ENCODE assay signal across 36 mouse cellular contexts in genomic region chr1:93986167-93986566, GRCm38 (mm10). TPM values are rescaled to one million over a fixed set of nuclear protein-coding genes. Genes with fewer than 3 reads are reported as not detected.
"Had no signal": no experiment of that assay in that cellular context is flagged by ENCODE, and none has a peak within 500 bp of the region (broad histone marks: within the 10 kb centered on the region; RNA-seq: fewer than 3 reads in every experiment).

No protein-coding gene starts in this region.

- H3K4me3 ChIP-seq: embryonic facial prominence, embryonic 10.5 days; embryonic facial prominence, embryonic 12.5 days; embryonic facial prominence, embryonic 13.5 days; embryonic facial prominence, embryonic 15.5 days; erythroblast, embryonic 14.5 days; forebrain, embryonic 10.5 days; forebrain, embryonic 12.5 days; forebrain, embryonic 13.5 days; forebrain, embryonic 15.5 days; gastrocnemius, adult 2 months; heart, adult 2 months had no signal

- H3K9ac ChIP-seq: embryonic facial prominence, embryonic 12.5 days; embryonic facial prominence, embryonic 13.5 days; embryonic facial prominence, embryonic 15.5 days; forebrain, embryonic 12.5 days; forebrain, embryonic 13.5 days; forebrain, embryonic 15.5 days; forebrain, postnatal 0 days had no signal

- H3K27ac ChIP-seq: embryonic facial prominence, embryonic 10.5 days; embryonic facial prominence, embryonic 12.5 days; embryonic facial prominence, embryonic 13.5 days; embryonic facial prominence, embryonic 15.5 days; forebrain, embryonic 10.5 days; forebrain, embryonic 12.5 days; forebrain, embryonic 13.5 days; forebrain, embryonic 15.5 days; gastrocnemius, adult 2 months; heart, adult 2 months had no signal

- H3K36me3 ChIP-seq: embryonic facial prominence, embryonic 10.5 days; embryonic facial prominence, embryonic 12.5 days; embryonic facial prominence, embryonic 13.5 days; embryonic facial prominence, embryonic 15.5 days; forebrain, embryonic 10.5 days; forebrain, embryonic 12.5 days; forebrain, embryonic 15.5 days had no signal

- H3K4me1 ChIP-seq: embryonic facial prominence, embryonic 10.5 days; embryonic facial prominence, embryonic 12.5 days; embryonic facial prominence, embryonic 13.5 days; embryonic facial prominence, embryonic 15.5 days; forebrain, embryonic 10.5 days; forebrain, embryonic 12.5 days; forebrain, embryonic 13.5 days; forebrain, embryonic 15.5 days had no signal

- H3K9me3 ChIP-seq: embryonic facial prominence, embryonic 10.5 days; embryonic facial prominence, embryonic 12.5 days; embryonic facial prominence, embryonic 13.5 days; embryonic facial prominence, embryonic 15.5 days; forebrain, embryonic 10.5 days; forebrain, embryonic 12.5 days; forebrain, embryonic 13.5 days; forebrain, embryonic 15.5 days had no signal

- DNase-seq: cerebellum, adult 9-10 months; cerebellum, adult 9-11 months; cerebellum, postnatal 10 days; cerebellum, postnatal 14 days; cerebellum, postnatal 25 days; cerebellum, postnatal 36 days; embryo, embryonic 11 days; forebrain, postnatal 0 days; gastrocnemius, adult 2 months; gastrocnemius, postnatal 10 days; gastrocnemius, postnatal 14 days; gastrocnemius, postnatal 25 days; gastrocnemius, postnatal 36 days; heart, adult 18-20 months had no signal

- H3K27me3 ChIP-seq: embryonic facial prominence, embryonic 12.5 days; embryonic facial prominence, embryonic 13.5 days; embryonic facial prominence, embryonic 15.5 days; forebrain, embryonic 12.5 days; forebrain, embryonic 13.5 days; forebrain, embryonic 15.5 days had no signal

RNA-seq across cellular contexts. Expression of gene Gal3st2c, which starts 4.1 kb away (rescaled TPM):
- total RNA-seq: common myeloid progenitor, adult 5-6 weeks; forebrain, postnatal 0 days; granulocyte monocyte progenitor cell, adult 5-6 weeks had no signal
- polyA plus RNA-seq: embryonic facial prominence, embryonic 10.5 days; embryonic facial prominence, embryonic 11.5 days; embryonic facial prominence, embryonic 12.5 days; embryonic facial prominence, embryonic 13.5 days; embryonic facial prominence, embryonic 14.5 days; embryonic facial prominence, embryonic 15.5 days; erythroblast, embryonic 14.5 days; forebrain, embryonic 10.5 days; forebrain, embryonic 11.5 days; forebrain, embryonic 12.5 days; forebrain, embryonic 13.5 days; forebrain, embryonic 14.5 days; forebrain, embryonic 15.5 days; forebrain, embryonic 16.5 days; forebrain, postnatal 0 days; frontal cortex, adult 2 months had no signal

RNA-seq across cellular contexts. Expression of gene Neu4, which starts 34.1 kb away (rescaled TPM):
- total RNA-seq: common myeloid progenitor, adult 5-6 weeks; gastrocnemius, adult 18-20 months; gastrocnemius, adult 2 months; gastrocnemius, adult 8-10 months; gastrocnemius, postnatal 10 days; gastrocnemius, postnatal 14 days; gastrocnemius, postnatal 25 days; gastrocnemius, postnatal 36 days; gastrocnemius, postnatal 4 days; granulocyte monocyte progenitor cell, adult 5-6 weeks; heart, adult 18-20 months; heart, adult 2 months had no signal
- polyA plus RNA-seq: embryonic facial prominence, embryonic 10.5 days; embryonic facial prominence, embryonic 11.5 days; embryonic facial prominence, embryonic 12.5 days; embryonic facial prominence, embryonic 13.5 days; embryonic facial prominence, embryonic 14.5 days; embryonic facial prominence, embryonic 15.5 days; erythroblast, embryonic 14.5 days; forebrain, embryonic 10.5 days; forebrain, embryonic 11.5 days; forebrain, embryonic 12.5 days; forebrain, embryonic 13.5 days; forebrain, embryonic 14.5 days; forebrain, embryonic 15.5 days; forebrain, embryonic 16.5 days; gonadal fat pad, adult 2 months; heart, adult 2 months had no signal
